Mouse (Mus musculus): ENCODE results near the gene Zrsr1. TPM values are rescaled to one million over a fixed set of nuclear protein-coding genes. Genes with fewer than 3 reads are reported as not detected.

Gene Zrsr1
- total RNA-seq (2014; fragmentation: Nextera tagmentation) (3.2 and 4.1 TPM in 2 replicates), total RNA-seq (2017) (4.5 and 9.3 TPM in 2 replicates)

DNA sequence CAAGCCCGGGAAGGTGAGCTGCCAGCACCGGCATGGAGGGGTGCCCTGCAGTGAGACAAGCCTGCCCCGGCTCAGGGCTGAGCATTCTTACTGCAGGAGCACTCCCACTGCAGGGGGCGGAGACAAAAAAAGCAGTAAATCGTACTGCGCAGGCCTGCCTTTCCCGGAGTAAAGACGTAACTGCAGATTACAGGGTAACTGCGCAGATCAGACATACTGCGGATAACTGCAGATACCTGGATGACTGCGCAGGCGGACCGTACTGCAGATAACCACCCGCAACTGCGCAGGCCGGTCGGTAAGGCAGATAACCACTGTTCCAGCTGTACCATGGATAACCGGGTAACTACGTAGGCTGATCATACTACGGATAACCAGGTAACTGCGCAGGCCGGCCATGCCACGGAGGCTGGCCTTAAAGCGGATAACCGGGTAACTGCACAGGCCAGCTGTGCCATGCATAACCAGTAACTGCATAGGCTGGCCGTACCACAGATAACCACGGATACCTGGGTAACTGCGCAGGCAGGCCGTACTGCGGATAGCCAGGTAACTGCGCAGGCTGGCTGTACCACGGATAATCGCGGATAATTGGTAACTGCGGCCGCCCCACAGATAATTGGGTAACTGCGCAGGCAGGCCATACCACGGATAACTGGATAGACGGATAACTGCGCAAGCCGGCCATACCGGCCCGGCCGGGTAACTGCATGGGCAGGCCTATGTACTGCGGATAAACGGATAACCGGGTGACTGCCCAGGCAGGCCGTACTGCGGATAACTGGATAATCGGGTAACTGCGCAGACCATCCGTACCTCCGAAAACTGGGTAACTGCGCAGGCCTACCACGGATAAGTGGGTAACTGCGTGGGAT, at the start of gene Zrsr1:
Gene Zrsr1, plus strand, starts transcription at position 171 of the 875 bp plus-strand sequence.
- ATAC-seq (replicated peaks; ENCODE audit: poor library complexity, severe bottlenecking), result peak; percentile 67

DNA sequence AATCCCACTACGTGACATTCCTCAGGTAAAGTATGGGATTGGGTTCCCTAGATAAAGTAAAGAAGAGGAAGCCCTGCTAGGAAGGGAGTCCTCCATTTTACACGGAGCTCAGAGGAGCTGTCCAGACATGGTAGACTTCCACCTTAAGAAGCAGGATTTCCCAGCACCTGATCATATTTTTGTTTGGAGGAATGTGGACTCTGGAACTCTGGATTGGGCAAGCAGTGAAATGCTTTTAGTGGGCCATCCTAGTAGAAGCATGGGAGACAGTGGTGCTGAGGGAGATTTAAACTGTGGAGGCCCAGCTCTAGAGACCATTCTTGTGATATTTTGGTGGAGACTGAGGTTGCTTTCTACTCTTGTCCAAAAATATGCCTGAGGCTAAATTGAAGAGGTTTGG, 49.3 kb upstream of the Zrsr1 start:
- no peak for ATAC-seq (replicated peaks; ENCODE audit: poor library complexity, severe bottlenecking)

DNA sequence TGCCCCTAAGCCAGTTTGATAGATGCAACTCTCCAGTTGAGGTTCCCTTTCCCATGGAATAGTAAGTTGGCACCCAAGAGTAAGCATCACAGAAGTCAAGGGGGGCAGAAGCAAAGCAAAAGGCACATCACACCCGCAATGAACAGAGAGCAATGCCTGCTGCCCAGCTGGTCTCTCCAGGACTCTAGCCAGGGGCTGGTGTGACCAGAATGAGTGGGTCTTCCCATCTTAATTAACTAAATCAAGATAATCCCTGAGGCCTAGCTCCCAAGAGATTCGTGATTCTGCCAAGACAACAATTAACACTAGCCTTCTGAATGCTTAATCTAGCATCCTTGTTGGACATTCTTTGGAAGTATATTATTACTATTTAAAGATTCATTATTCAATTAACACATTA, 48.2 kb upstream of the Zrsr1 start:
- ATAC-seq (replicated peaks; ENCODE audit: poor library complexity, severe bottlenecking), result no peak

DNA sequence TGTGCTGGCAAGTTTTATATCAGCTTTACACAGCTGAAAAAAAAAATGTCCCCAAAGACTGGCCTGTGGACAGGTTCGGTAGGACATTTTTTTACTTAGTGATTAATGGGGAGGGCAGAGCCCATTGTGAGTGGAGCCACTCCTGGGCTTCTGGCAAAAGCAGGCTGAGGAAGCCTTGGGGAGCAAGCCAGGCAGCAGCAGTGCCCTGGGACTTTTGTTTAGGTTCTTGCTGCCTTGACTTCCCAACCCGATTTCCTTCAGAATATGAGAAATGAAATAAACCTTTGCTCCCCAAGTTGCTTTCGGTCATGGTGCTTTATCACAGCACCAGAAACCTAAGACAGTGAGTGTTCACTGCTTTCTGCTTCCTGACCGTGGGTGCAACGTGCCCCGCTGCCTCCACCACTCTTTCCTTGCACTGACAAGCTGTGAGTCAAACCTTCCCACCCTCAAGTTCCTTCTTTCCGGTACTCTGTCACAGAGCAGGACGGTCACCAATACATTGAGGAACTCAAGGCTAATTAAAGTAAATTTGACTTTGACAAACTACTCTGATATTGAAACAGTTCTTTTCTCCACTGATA, 43.1 kb upstream of the Zrsr1 start:
- peak; percentile 94 for ATAC-seq (replicated peaks; ENCODE audit: poor library complexity, severe bottlenecking)

DNA sequence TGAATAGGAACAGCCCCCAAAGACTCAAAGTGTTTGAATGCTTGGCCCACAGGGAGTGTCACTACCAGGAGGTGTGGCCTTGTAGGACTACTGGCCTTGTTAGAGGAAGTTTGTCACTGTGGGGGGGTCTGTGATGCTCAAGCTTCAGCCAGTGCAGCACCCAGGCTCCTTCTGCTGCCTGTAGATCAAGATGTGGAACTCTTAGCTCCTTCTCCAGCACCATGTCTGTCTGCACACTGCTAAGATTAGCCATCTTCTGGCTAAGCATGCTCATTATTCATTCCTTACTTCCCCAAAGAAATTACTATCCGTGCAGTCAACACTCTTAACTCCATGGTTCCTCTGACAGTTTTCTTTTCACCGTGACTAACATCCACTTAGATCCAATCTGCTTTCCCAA, 41.7 kb upstream of the Zrsr1 start:
- peak; percentile 69 for ATAC-seq (replicated peaks; ENCODE audit: poor library complexity, severe bottlenecking)

DNA sequence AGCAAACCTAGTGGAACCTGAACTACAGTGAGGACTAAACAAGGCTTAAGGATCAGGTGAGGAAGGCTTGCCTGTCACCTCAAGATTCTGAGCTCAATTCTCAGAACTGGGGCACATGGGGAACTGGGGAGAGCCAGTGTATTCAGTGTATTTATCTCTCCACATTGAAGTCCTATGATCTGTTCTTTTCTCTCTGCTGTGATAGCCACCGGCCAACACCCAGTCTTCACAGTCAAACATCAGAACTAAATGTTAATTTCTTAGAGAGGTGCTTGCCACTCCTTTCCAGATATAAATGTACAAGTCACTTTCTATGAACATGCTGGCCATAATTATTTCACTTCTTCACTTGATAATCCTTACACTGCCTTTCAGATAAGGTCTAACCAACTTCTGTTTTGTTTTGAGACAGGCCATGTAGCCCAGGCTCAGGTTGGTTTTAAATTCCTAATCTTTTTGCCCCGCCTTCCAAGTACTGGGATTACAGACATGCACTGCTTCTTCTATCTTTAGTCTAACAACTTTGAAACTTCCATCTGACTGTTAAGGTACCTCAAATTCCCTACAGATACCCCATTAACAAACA, 40.4 kb upstream of the Zrsr1 start:
- ATAC-seq (replicated peaks; ENCODE audit: poor library complexity, severe bottlenecking), result no peak

DNA sequence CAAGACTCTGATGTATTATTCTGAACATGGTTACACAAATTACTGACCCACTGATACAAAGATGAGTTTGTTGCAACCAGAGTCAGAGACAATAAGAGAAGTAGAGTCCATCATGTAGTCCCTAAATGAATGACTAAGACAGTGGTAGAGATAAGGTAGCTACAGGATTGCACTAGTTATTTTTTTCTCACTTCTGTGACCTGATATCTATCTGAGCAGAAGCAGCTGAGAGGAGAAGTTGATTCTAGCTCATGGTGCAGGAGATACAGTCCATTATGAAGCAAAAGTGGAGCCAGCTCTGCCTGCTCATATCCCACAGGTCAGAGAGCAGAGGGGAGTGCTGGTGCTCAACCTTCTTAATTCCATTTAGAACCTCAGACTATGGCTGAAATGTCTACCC, 39.6 kb upstream of the Zrsr1 start:
- ATAC-seq (replicated peaks; ENCODE audit: poor library complexity, severe bottlenecking), result no peak

DNA sequence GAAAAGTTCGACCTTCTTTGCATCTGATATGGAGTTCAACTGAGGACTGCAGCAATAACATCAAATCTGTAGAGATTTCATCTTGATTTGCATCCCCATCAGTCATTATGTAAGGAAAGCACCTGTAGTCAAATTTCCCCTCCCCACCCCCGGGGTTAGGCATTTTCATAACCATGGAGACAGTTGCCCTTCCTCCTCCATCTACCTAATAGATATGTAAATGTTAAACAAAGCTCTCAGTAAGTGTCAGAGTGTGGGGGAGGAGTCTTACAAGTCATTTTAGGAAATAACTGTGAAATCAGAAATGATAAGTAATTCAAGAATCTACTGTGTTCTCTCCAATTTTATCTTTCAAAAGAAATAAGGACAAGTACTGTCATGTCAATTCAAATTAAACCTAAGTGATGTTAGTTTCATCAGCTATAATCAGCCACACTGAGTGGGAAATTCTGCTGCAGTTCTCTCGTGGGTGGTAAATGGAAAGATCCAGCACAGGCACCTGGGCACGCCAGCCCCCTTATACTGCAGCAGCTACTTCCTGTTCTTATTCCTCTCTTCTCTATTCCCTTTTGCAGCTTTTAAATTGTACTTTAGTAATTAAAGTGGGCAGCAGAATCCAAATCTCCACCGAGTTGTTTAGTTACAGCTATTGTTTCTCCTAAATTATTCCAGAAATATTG, 35.2 kb upstream of the Zrsr1 start:
- ATAC-seq (replicated peaks; ENCODE audit: poor library complexity, severe bottlenecking), result peak; percentile 40; the same call in 1 of the 2 replicates

DNA sequence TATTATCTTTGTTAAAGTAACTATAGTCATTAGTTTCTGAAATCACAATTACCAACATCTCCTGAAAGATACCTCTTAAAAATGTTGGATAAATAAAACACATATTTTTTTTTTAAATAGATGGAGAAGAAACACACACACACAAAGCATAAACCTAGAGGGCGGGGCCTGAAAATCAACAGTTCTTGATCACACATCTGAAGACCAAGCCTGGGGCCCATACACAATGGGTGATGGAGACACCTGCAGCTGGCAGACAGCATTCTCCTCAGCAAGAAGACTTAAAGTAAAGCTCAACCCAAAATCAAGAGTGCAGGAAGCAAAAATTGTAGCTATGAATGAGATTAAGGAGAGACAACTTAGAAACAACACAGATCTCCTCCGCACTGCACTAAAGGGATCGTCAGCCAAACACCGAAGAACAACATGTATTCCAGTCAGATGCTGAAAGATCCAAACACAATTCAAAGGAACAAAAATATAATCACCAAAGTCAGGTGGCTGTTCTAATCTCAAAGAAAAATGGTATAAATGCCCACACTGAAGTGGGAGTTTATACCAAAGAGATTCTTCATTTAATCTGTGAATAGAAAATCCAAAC, 34.0 kb upstream of the Zrsr1 start:
- ATAC-seq (replicated peaks; ENCODE audit: poor library complexity, severe bottlenecking), result no peak

DNA sequence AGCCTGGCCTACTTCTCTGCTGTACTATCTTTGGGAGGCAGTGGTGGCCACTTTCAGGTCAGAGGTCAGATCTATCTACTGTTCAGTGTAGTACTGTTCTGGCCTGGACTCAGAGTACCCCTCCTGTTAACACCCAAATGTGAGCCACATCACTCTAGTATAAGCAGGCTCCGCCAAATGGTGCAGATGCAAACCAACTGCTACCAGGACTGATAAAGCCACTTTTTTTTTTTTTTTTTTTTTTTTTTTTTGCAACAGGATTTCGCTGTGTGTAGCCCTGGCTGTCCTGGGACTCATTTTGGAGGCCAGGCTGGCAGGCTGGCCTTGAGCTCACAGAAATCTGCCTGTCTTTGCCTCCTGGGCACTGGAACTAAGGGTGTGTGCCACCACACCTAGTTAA, 32.8 kb upstream of the Zrsr1 start:
- no peak for ATAC-seq (replicated peaks; ENCODE audit: poor library complexity, severe bottlenecking)

DNA sequence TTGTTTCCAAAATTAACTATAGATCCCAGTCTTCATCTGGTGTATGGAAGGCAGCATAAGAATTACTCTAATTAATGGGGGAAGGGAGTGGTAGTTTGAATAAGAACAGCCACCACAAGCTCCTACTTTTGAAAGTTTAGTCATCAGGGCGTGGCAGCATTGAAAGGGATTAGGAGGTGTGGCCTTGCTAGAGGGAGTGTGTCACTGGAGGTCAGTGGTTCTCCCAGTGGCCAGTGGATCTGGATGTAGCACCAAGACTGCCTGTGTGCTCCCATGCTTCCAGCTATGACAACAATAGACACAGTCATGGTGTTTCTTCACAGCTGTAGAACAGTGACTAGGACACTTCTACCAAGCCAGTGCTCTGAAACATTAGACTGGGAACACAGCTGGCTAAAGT, 22.7 kb upstream of the Zrsr1 start:
- 0 out of 2 replicates have a peak, but pooled peaks have one; percentile 24 for ATAC-seq (replicated peaks; ENCODE audit: poor library complexity, severe bottlenecking)

DNA sequence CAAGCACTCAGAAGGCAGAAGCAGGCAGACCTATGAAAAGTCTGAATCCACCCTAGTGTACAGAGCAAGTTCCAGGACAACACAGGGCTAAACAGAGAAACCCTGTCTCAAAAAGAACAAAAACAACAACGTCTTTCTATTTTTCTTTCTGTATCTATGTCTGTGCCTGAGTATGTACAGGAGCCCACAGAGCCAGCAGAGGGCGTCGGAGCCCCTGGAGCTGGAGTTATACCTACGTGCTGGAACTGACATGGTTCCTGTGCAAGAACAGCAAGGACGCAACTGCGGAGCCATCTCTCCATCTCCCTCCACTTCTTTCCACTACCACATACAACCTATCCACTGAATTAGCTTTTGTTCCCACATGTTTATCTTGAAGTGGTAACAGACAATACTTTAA, 21.7 kb upstream of the Zrsr1 start:
- no peak for ATAC-seq (replicated peaks; ENCODE audit: poor library complexity, severe bottlenecking)

DNA sequence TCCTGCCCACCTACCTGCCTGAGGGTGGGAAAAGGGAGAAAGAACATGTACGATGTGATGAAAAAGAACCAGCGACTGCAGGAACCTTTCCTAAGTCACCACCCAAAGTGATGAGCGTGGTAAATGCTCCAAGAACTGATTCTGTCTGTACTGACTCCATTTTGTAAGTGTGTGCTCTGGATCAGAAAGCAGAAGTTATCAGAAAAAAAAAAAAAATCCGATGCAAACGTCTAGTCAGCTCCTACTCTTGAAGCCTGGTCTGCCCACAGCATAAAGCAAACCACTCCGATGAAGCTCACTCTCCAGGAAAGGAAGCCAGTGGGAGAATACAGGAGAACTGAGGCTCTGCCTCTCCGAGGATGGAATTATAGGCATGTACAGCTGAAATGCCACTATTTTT, 19.1 kb upstream of the Zrsr1 start:
- peak; percentile 48 for ATAC-seq (replicated peaks; ENCODE audit: poor library complexity, severe bottlenecking)

DNA sequence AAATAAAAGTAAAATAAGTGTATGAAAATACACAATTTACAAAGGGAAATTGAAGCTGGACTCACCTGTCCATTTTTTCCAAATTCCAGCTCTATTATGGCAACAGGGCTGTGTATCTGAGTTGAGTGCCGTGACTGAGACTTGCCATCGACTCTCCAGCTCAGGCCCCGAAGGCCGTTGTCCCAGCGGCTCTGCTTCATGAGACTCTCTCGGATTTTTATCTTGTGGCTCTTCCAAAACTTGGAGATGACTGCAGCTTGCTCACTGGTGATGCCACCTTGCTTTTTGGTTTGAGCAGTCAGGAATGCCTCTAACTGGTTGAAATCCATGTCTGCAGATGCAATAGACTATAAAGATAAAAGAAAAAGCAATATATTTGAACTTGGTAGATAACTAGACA, 15.5 kb upstream of the Zrsr1 start:
- no peak for ATAC-seq (replicated peaks; ENCODE audit: poor library complexity, severe bottlenecking)

DNA sequence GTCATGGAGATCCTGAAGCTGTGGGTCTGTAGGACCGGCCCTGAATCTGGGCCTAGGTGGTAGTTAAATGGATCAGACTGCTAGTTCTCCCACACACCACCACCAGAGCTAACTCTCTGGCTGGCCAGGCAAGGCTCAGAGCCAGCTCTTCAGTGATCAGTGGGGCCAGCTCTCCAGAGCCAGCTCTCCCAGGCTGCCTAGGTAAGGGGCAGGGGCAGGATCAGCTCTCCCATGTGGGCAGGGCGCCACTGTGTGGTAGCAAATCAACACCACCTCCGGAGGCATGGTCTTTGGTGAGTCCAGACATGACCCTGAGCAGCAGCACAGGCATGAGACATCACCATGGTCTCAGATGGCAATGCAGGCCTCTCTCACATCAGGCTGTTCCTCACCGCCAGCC, 15.0 kb upstream of the Zrsr1 start:
- ATAC-seq (replicated peaks; ENCODE audit: poor library complexity, severe bottlenecking), result peak; percentile 92

DNA sequence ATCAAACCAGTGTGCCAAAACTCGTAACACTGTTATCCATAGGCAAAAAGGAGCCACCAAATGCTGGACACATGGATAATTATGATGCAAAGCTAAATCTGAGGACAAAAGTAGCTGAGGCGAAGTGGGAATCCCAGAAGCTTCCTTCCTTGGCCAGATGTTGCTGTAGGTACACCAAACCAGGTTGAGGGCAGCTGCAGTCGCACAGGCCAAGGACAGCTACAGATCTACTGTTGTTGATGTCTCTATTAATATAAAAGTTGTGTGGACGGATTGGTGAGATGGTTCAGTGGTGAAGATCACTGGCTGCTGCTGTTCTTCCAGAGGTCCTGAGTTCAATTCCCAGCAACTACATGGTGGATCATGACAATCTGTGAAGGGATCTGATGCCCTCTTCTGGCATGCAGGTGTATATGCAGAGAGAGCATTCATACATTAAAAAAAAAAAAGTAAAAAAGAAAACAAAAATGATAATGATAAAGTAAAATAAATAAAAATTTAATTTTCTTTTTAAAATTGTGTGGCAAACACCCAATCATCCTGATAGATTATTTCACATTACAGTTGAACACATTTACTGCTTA, 13.9 kb upstream of the Zrsr1 start:
- no peak for ATAC-seq (replicated peaks; ENCODE audit: poor library complexity, severe bottlenecking)

DNA sequence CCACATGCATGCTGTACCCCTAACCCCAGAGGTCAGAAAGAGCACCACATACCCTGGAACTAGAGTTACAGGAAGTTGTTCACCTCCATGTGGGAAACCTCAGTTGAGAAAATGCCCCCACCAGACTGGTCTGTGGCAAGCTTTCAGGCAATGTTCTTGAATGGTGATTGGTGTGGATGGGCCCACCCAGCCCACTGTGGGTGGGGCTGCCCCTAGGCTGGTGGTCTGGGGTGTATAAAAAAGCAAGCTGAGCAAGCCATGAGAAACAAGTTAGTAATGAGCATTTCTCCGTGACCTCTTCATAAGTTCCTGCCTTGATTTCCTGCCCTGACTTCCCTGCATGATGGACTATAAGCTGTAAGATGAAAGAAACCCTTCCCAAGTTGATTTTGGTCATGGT, 9.7 kb upstream of the Zrsr1 start:
- peak; percentile 79 for ATAC-seq (replicated peaks; ENCODE audit: poor library complexity, severe bottlenecking)

DNA sequence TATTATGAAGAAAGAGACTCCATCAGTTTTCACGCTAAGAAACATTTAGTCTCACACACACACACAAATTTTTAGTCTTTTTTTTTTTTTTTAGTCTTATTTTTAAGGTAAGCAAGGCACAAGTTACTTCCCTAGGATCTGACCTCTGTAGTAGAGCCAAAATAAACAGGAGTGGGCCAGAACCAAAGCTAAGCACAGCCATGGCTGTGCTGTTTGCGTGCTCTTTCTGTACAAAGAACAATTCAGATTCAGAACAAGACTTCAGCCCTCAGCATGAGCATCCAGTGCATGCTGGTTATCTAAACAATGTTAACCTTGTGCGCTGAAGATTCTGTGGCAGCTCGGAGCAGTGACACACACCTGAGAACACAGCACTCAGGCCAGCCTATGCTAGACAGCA, 7.4 kb upstream of the Zrsr1 start:
- no peak for ATAC-seq (replicated peaks; ENCODE audit: poor library complexity, severe bottlenecking)

DNA sequence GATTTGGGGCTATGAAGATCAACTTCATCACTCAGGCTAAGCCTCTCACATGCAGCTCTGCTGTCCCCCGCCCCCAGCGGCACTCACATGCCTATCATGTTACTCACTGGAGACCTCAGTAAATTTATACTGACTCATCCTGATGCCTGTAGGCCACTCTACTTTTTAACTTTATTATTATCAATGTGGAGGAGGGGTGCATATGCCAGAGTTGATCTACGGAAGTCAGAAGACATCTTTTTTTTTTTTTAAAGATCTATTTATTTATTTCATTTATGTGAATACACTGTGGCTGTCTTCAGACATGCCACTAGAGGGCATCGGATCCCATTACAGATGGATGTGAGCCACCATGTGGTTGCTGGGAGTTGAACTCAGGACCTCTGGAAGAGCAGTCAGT, 6.3 kb upstream of the Zrsr1 start:
- no peak for ATAC-seq (replicated peaks; ENCODE audit: poor library complexity, severe bottlenecking)

DNA sequence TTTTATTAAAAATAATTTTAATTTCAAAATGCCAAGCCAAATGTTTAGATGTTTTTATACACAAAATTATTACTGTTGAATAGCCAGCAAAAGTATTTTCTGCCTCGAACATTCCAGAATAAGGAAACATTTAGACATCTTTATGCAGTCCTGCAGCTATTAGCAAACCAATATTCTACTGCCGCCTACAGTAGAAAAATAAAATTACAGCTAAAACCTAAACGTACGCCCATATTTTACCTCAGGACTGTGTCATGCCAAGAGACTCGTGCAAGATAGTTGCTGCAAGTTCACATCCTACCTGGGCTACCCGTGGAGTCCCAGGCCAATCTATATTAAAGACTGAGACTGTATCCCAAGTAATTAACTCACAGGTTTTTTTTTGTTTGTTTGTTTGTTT, 2.3 kb upstream of the Zrsr1 start:
- ATAC-seq (replicated peaks; ENCODE audit: poor library complexity, severe bottlenecking), result peak; percentile 34; the same call in 1 of the 2 replicates
